Mouse (Mus musculus): Measurements from ENCODE around the gene Atp6v0e. TPM values are rescaled to one million over a fixed set of nuclear protein-coding genes. Genes with fewer than 3 reads are reported as not detected.

Gene Atp6v0e
- polyA plus RNA-seq, 1 experiment = 119 TPM

DNA sequence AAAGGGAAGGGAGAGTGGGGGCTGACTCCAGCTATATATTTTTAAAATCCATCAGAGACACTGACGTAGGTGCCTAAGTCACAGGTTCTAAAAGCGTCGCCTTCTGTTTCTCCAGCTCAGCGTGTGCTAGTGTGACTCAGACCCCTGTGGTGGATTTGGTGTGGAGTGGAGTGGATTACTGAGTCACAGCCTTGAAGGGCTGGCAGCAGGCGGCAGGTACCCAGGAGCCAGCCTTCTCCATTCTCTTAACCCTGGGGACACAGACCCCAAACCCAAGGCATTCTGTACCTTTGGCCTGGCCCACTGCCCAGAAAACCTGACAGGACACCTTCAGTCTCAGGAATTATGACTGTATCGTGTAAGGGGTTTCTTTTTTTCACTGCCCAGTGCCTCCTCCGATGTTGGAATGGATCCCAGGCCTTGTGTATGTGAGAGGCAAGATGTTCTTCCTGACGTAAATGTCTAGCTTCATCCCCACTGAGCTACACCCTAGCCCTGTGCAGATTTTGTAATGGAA lies 31.2 kb upstream of the Atp6v0e start:
- H3K27ac ChIP-seq (ENCODE audit: insufficient read depth, low read depth, low read length) = no peak overlapping the region
- no peak overlapping the region for H3K4me3 ChIP-seq (ENCODE audit: low read depth, low read length)
- WGBS = 89% methylated on average over 8 of the region's 8 CpGs
- no peaks in the 10 kb centered on the region for H3K27me3 ChIP-seq (ENCODE audit: control insufficient read depth, insufficient read depth, low read length)
- no peak for TF ChIP-seq CTCF (IDR thresholded peaks at IDR 0.05; ENCODE audit: extremely low read depth, insufficient read length, insufficient replicate concordance, low read depth, low read length)
- TF ChIP-seq POLR2A (IDR thresholded peaks at IDR 0.05; ENCODE audit: low read depth, low read length) = no peak
- H3K4me1 ChIP-seq (ENCODE audit: control insufficient read depth, insufficient read depth, insufficient read length, low read length) = no peaks in the 10 kb centered on the region
- peaks cover 10% of the 10 kb centered on the region; the same call in 1 of the 2 replicates for H3K36me3 ChIP-seq (ENCODE audit: control insufficient read depth, insufficient read depth, low read length)

DNA sequence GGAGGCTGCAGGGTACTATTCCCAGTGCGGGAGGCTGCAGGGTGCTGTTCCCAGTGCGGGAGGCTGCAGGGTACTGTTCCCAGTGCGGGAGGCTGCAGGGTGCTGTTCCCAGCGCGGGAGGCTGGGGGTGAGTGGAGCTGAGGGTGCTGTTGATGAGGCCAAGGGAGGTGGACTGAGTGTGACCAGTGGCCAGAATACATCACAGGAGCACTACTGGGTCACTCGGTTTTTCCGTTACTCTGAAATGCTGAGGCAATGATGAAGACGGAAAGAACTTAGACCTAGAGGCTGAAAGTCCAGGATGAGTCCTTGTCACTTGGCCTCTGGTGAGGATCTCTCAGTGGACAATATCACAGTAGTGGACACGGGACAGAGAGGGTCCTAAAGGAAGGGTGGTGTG lies 29.8 kb upstream of the Atp6v0e start:
- Histone ChIP-seq H3K4me1 (ENCODE audit: control insufficient read depth, insufficient read depth, insufficient read length, low read length) (peaks cover 6% of the 10 kb centered on the region), H3K36me3 (ENCODE audit: control insufficient read depth, insufficient read depth, low read length) (peaks cover 7% of the 10 kb centered on the region; the same call in 1 of the 2 replicates)
- WGBS = 94% methylated on average over 9 of the region's 9 CpGs

DNA sequence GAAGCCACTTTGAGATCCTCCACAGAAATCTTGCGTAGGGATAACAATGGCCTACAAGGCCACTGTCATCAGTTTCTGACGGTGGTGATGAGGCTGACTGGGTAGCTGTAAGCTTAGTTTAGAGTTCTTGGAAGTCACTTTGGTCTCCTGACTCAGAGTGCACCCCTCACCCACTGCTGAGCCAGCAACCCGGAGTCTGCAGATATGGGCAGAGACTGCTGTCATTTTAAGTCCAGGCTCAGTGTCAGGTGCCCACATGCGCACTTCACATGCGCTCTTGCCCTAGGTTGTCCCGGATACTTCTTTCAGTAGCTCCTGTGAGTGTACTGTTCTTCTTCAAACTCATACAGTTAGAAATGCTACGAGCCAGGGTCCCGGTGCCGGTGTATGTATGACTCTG lies 29.1 kb upstream of the Atp6v0e start:
- H3K27me3 ChIP-seq (ENCODE audit: control insufficient read depth, insufficient read depth, low read length) = no peaks in the 10 kb centered on the region
- H3K4me1 ChIP-seq (ENCODE audit: control insufficient read depth, insufficient read depth, insufficient read length, low read length) = peaks cover 6% of the 10 kb centered on the region
- H3K36me3 ChIP-seq (ENCODE audit: control insufficient read depth, insufficient read depth, low read length) = peaks cover 7% of the 10 kb centered on the region; the same call in 1 of the 2 replicates
- no peak for TF ChIP-seq POLR2A (IDR thresholded peaks at IDR 0.05; ENCODE audit: low read depth, low read length)
- no peak for TF ChIP-seq CTCF (IDR thresholded peaks at IDR 0.05; ENCODE audit: extremely low read depth, insufficient read length, insufficient replicate concordance, low read depth, low read length)
- H3K27ac ChIP-seq (ENCODE audit: insufficient read depth, low read depth, low read length) = no peak overlapping the region
- WGBS = 92% methylated on average over 9 of the region's 9 CpGs
- no peak overlapping the region for H3K4me3 ChIP-seq (ENCODE audit: low read depth, low read length)

More for the DNA sequence above, 29.8 kb upstream of the Atp6v0e start:
- TF ChIP-seq CTCF (IDR thresholded peaks at IDR 0.05; ENCODE audit: extremely low read depth, insufficient read length, insufficient replicate concordance, low read depth, low read length) = no peak
- TF ChIP-seq POLR2A (IDR thresholded peaks at IDR 0.05; ENCODE audit: low read depth, low read length) = no peak
- H3K27ac ChIP-seq (ENCODE audit: insufficient read depth, low read depth, low read length) = no peak overlapping the region
- no peak overlapping the region for H3K4me3 ChIP-seq (ENCODE audit: low read depth, low read length)
- H3K27me3 ChIP-seq (ENCODE audit: control insufficient read depth, insufficient read depth, low read length) = no peaks in the 10 kb centered on the region

DNA sequence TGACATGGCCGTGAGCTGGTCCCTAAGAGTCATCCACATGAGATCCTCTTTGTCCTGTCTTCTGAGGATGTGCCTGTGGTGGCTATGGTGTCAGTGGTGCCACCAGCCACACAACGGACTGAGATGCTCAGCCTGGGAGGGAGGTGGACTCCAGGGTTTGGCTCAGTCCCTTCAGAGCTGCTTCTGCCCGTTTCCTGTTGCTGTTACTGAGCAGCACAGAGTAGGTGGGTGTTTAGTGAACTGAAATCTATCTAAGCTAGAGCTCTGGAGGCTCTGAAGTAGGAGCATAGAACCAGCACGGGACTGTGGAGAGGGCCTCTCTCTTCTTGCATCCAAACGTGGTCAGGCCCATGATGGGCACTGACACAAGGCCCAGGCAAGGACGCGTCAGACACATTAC lies 28.5 kb upstream of the Atp6v0e start:
- peaks cover 11% of the 10 kb centered on the region; the same call in 1 of the 2 replicates for H3K36me3 ChIP-seq (ENCODE audit: control insufficient read depth, insufficient read depth, low read length)
- peaks cover 6% of the 10 kb centered on the region for H3K4me1 ChIP-seq (ENCODE audit: control insufficient read depth, insufficient read depth, insufficient read length, low read length)
- H3K27ac ChIP-seq (ENCODE audit: insufficient read depth, low read depth, low read length) = no peak overlapping the region
- WGBS = 90% methylated on average over 7 of the region's 7 CpGs
- TF ChIP-seq CTCF (IDR thresholded peaks at IDR 0.05; ENCODE audit: extremely low read depth, insufficient read length, insufficient replicate concordance, low read depth, low read length) = no peak
- TF ChIP-seq POLR2A (IDR thresholded peaks at IDR 0.05; ENCODE audit: low read depth, low read length) = no peak
- no peak overlapping the region for H3K4me3 ChIP-seq (ENCODE audit: low read depth, low read length)
- H3K27me3 ChIP-seq (ENCODE audit: control insufficient read depth, insufficient read depth, low read length) = no peaks in the 10 kb centered on the region

DNA sequence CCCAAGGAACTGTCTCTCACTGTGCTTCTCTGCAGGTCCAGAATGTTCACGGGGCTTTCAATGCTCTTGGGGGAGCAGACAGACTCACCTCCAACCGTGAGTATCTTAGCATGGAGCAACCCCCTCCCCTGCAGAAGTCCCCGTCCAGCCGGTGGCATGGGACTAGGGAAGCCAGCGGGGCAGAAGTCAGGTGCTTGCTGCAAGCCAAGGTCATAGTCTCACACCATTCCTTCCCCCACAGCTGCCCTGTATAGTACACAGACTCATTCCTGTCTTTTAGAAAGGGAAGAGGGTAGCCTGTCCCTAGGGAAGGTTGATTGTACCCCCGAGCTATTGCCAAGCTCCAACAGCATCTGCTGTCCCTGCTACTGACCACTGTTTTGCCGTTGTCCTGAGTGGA lies 27.1 kb upstream of the Atp6v0e start:
- WGBS = 88% methylated on average over 7 of the region's 7 CpGs
- peaks cover 11% of the 10 kb centered on the region; the same call in 1 of the 2 replicates for H3K36me3 ChIP-seq (ENCODE audit: control insufficient read depth, insufficient read depth, low read length)
- H3K27ac ChIP-seq (ENCODE audit: insufficient read depth, low read depth, low read length) = no peak overlapping the region
- no peak for TF ChIP-seq CTCF (IDR thresholded peaks at IDR 0.05; ENCODE audit: extremely low read depth, insufficient read length, insufficient replicate concordance, low read depth, low read length)
- no peak for TF ChIP-seq POLR2A (IDR thresholded peaks at IDR 0.05; ENCODE audit: low read depth, low read length)
- H3K4me3 ChIP-seq (ENCODE audit: low read depth, low read length) = no peak overlapping the region
- no peaks in the 10 kb centered on the region for H3K27me3 ChIP-seq (ENCODE audit: control insufficient read depth, insufficient read depth, low read length)
- peaks cover 6% of the 10 kb centered on the region for H3K4me1 ChIP-seq (ENCODE audit: control insufficient read depth, insufficient read depth, insufficient read length, low read length)

DNA sequence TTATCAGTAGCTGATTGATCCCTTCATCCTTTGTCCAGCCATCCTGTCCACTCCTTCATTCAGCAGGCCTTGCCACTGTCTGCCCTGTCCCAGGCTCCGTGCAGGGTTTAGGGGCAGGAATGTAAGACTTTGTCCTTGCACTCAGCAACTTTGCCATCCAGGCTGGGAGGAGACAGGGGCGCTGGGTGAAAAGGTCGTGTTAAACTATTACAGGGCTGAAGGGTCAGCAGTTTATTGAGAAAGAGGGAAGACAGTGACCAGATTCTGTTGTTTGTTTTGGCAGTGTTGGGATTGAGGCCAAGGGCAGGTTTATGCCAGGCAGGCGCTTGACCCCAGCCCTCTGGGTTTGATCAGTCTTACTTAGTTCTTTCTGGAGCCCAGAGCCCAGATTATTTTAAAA lies 25.2 kb upstream of the Atp6v0e start:
- no peak overlapping the region for H3K4me3 ChIP-seq (ENCODE audit: low read depth, low read length)
- H3K27me3 ChIP-seq (ENCODE audit: control insufficient read depth, insufficient read depth, low read length) = no peaks in the 10 kb centered on the region
- 56% methylated on average over 4 of the region's 4 CpGs for WGBS
- peaks cover 6% of the 10 kb centered on the region for H3K4me1 ChIP-seq (ENCODE audit: control insufficient read depth, insufficient read depth, insufficient read length, low read length)
- peaks cover 24% of the 10 kb centered on the region for H3K36me3 ChIP-seq (ENCODE audit: control insufficient read depth, insufficient read depth, low read length)
- TF ChIP-seq CTCF (IDR thresholded peaks at IDR 0.05; ENCODE audit: extremely low read depth, insufficient read length, insufficient replicate concordance, low read depth, low read length) = no peak
- TF ChIP-seq POLR2A (IDR thresholded peaks at IDR 0.05; ENCODE audit: low read depth, low read length) = no peak
- no peak overlapping the region for H3K27ac ChIP-seq (ENCODE audit: insufficient read depth, low read depth, low read length)

DNA sequence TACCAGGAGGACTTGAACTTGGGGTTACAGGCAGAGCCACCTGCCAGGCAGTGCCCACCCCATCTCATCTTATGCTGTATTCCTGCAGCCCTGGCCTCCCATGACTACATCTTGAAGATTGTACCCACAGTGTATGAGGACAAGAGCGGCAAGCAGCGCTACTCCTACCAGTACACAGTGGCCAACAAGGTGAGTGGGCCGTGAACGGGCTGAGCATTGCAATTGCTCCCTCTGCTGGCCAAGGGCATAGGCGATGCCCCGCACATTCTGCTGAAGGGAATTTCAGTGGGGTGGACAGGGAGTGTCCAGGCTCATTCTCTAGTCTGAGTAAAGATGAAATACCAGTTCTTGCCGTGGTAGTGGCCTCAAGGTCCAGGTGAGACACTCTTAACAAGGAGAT lies 24.4 kb upstream of the Atp6v0e start:
- Histone ChIP-seq H3K27me3 (ENCODE audit: control insufficient read depth, insufficient read depth, low read length) (no peaks in the 10 kb centered on the region), H3K4me1 (ENCODE audit: control insufficient read depth, insufficient read depth, insufficient read length, low read length) (peaks cover 6% of the 10 kb centered on the region), H3K4me3 (ENCODE audit: low read depth, low read length) (no peak overlapping the region), H3K27ac (ENCODE audit: insufficient read depth, low read depth, low read length) (no peak overlapping the region), H3K36me3 (ENCODE audit: control insufficient read depth, insufficient read depth, low read length) (peaks cover 28% of the 10 kb centered on the region)
- WGBS = 4% methylated on average over 7 of the region's 7 CpGs
- TF ChIP-seq POLR2A (IDR thresholded peaks at IDR 0.05; ENCODE audit: low read depth, low read length) (no peak), CTCF (IDR thresholded peaks at IDR 0.05; ENCODE audit: extremely low read depth, insufficient read length, insufficient replicate concordance, low read depth, low read length) (peak; percentile 90)
